Mouse (Mus musculus): ENCODE results near the gene Gm20479. TPM values are rescaled to one million over a fixed set of nuclear protein-coding genes. Genes with fewer than 3 reads are reported as not detected.

Gene Gm20479
- 1 to 10 TPM in 1 of 2 experiments, not detected in 1; 6.1 TPM for total RNA-seq (2021)
- long read RNA-seq, experiment 1: 0 reads
- long read RNA-seq, experiment 2: 0 reads

GRCm38 (mm10) chr7:27356861-27357594, at the start of gene Gm20479:
Gene Gm20479 (minus strand): TSS chr7:27357419.
- peak; percentile 37 to 48 for DNase-seq

- no peak for DNase-seq
These were observed 49.3 kb upstream of the Gm20479 start for GRCm38 (mm10) chr7:27406481-27406880.

- peak in 1 of 2 experiments; percentile 12 for DNase-seq
These were observed 47.2 kb upstream of the Gm20479 start for GRCm38 (mm10) chr7:27404203-27404942.

GRCm38 (mm10) chr7:27402675-27403074, 45.5 kb upstream of the Gm20479 start:
- DNase-seq: peak; percentile 71 to 74

GRCm38 (mm10) chr7:27400545-27400944, 43.3 kb upstream of the Gm20479 start:
- no peak for DNase-seq

GRCm38 (mm10) chr7:27397048-27397949, 40.1 kb upstream of the Gm20479 start:
- DNase-seq: peak; percentile 10 to 37

- peak; percentile 48 to 54 for DNase-seq
These were observed 39.2 kb upstream of the Gm20479 start for GRCm38 (mm10) chr7:27396184-27397047.

- DNase-seq: no peak
These were observed 38.4 kb upstream of the Gm20479 start for GRCm38 (mm10) chr7:27395521-27396183.

GRCm38 (mm10) chr7:27391416-27391815, 34.2 kb upstream of the Gm20479 start:
- no peak for DNase-seq

- DNase-seq: no peak
These were observed 32.0 kb upstream of the Gm20479 start for GRCm38 (mm10) chr7:27389213-27389612.

GRCm38 (mm10) chr7:27384731-27385130, 27.5 kb upstream of the Gm20479 start:
- DNase-seq: peak; percentile 73 to 87

GRCm38 (mm10) chr7:27384134-27384533, 26.9 kb upstream of the Gm20479 start:
- DNase-seq: no peak

GRCm38 (mm10) chr7:27383233-27383632, 26.0 kb upstream of the Gm20479 start:
- DNase-seq: peak in 1 of 2 experiments; percentile 16

- no peak for DNase-seq
These were observed 24.3 kb upstream of the Gm20479 start for GRCm38 (mm10) chr7:27381560-27381959.

- no peak for DNase-seq
These were observed 23.8 kb upstream of the Gm20479 start for GRCm38 (mm10) chr7:27381009-27381408.

GRCm38 (mm10) chr7:27379836-27380235, 22.6 kb upstream of the Gm20479 start:
- DNase-seq: no peak

GRCm38 (mm10) chr7:27378431-27378830, 21.2 kb upstream of the Gm20479 start:
- no peak for DNase-seq

GRCm38 (mm10) chr7:27375274-27375673, 18.1 kb upstream of the Gm20479 start:
- no peak for DNase-seq

GRCm38 (mm10) chr7:27371715-27372462, 14.7 kb upstream of the Gm20479 start:
- peak; percentile 12 to 29 for DNase-seq

GRCm38 (mm10) chr7:27369111-27369510, 11.9 kb upstream of the Gm20479 start:
- DNase-seq: no peak

All from adrenal gland, postnatal 36 days (tissue).